8 mouse cellular contexts compared by ENCODE assay signal in the genomic region with DNA sequence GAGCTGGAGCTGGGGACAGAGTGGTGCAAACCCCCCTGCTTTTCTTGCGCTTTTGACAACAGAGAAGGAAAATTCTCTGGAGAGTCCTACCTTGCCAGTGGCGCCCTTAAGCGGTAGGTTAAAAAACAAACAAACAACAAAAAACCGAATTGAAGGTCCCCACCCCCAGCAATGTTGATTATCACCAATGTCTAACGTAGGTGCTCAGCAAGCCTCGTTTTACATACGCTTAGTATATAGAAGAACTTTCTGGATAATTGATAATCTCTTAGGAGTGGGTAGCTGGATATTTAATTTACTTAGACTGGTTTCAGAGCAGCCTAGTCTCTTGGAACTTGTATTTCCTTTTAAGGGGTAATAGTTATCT. TPM values are rescaled to one million over a fixed set of nuclear protein-coding genes. Genes with fewer than 3 reads are reported as not detected.
A peak's percentile ranks its signal among the peaks of the same experiment; 100 is the strongest.
DNase-seq lines count a peak whose midpoint lies in the region; ATAC-seq and TF ChIP-seq lines count a peak whose summit lies in the region.

No protein-coding gene starts in this region.

- dilution Hi-C loops in CH12.LX (cut with MboI; ENCODE audit: extremely low pct_ligation_motif_present, extremely low pct_unique_long_range_greater_than_20kb, low sequenced_read_pairs), result no loop called here

- WGBS in heart, adult 2 months, result 2% methylated on average over 7 of the region's 7 CpGs
- WGBS in forebrain, embryonic 13.5 days, result 2% methylated on average over 7 of the region's 7 CpGs
- under 1% methylated on average over 7 of the region's 7 CpGs for WGBS in liver, embryonic 16.5 days (ENCODE audit: insufficient replicate concordance)

- TF ChIP-seq RAD21 in CH12.LX (IDR thresholded peaks at IDR 0.05; ENCODE audit: low read depth, low read length), result no peak

- TF ChIP-seq POLR2A in heart, adult 2 months (IDR thresholded peaks at IDR 0.05; ENCODE audit: insufficient read depth, low read depth, low read length), result no peak
- no peak for TF ChIP-seq POLR2A in CH12.LX (IDR thresholded peaks at IDR 0.05; ENCODE audit: low read depth, low read length)

- no peaks in the 10 kb centered on the region; the same call in 1 of the 2 replicates for H3K4me1 ChIP-seq in heart, adult 2 months (ENCODE audit: control insufficient read depth, insufficient read depth, low read length)
- peaks cover 11 to 16% of the 10 kb centered on the region in 2 experiments for H3K4me1 ChIP-seq in CH12.LX (ENCODE audit: control insufficient read depth in 1 of 2, insufficient read depth in 2 of 2)
- H3K4me1 ChIP-seq in forebrain, embryonic 13.5 days, result peaks cover 10% of the 10 kb centered on the region
- no peaks in the 10 kb centered on the region; the same call in 1 of the 2 replicates for H3K4me1 ChIP-seq in liver, embryonic 16.5 days (ENCODE audit: control insufficient read depth, low read depth, low read length)

- no peaks in the 10 kb centered on the region for H3K79me2 ChIP-seq in heart, adult 2 months (replicated peaks; ENCODE audit: control insufficient read depth, insufficient read depth, low read length)
- peaks cover 32% of the 10 kb centered on the region for H3K79me2 ChIP-seq in CH12.LX (replicated peaks; ENCODE audit: control insufficient read depth, extremely low read depth, insufficient read depth, poor library complexity, severe bottlenecking)

- peak overlapping the region; percentile 81 for H3K9ac ChIP-seq in heart, adult 2 months (ENCODE audit: low read depth, low read length)
- peak overlapping the region; percentile 77 for H3K9ac ChIP-seq in CH12.LX (ENCODE audit: insufficient read depth, low read depth)
- peak overlapping the region; percentile 92 for H3K9ac ChIP-seq in forebrain, embryonic 13.5 days
- H3K9ac ChIP-seq in liver, embryonic 16.5 days (ENCODE audit: low read depth, low read length), result peak overlapping the region; percentile 96

- TF ChIP-seq EP300 in heart, adult 2 months (IDR thresholded peaks at IDR 0.05; ENCODE audit: insufficient read depth, low read depth, low read length), result no peak
- no peak for TF ChIP-seq EP300 in CH12.LX (IDR thresholded peaks at IDR 0.05; ENCODE audit: low read length)

- peak overlapping the region; percentile 89 for H3K4me3 ChIP-seq in heart, adult 2 months
- peak overlapping the region; percentile 82 to 89 (median 88) for H3K4me3 ChIP-seq in CH12.LX (replicated peaks in 1 of 3; ENCODE audit: low read depth in 2 of 3, low read length in 2 of 3, poor library complexity in 1 of 3)
- H3K4me3 ChIP-seq in forebrain, embryonic 13.5 days, result peak overlapping the region; percentile 92
- peak overlapping the region; percentile 91 for H3K4me3 ChIP-seq in liver, embryonic 16.5 days (ENCODE audit: low read depth, low read length)

- H3K9me3 ChIP-seq in CH12.LX (replicated peaks; ENCODE audit: low read length), result peaks cover 1% of the 10 kb centered on the region
- no peaks in the 10 kb centered on the region for H3K9me3 ChIP-seq in forebrain, embryonic 13.5 days (replicated peaks)
- no peaks in the 10 kb centered on the region for H3K9me3 ChIP-seq in liver, embryonic 16.5 days (replicated peaks; ENCODE audit: control insufficient read depth, low read length)

- H3K27ac ChIP-seq in heart, adult 2 months, result no peak overlapping the region; the same call in 1 of the 2 replicates
- peak overlapping the region; percentile 66 for H3K27ac ChIP-seq in CH12.LX (ENCODE audit: insufficient read depth, low read depth)
- peak overlapping the region; percentile 94; the same call in 1 of the 2 replicates for H3K27ac ChIP-seq in forebrain, embryonic 13.5 days
- H3K27ac ChIP-seq in liver, embryonic 16.5 days (ENCODE audit: low read length), result peak overlapping the region; percentile 82

- TF ChIP-seq CTCF in heart, adult 2 months (IDR thresholded peaks at IDR 0.05), result no peak
- no peak for TF ChIP-seq CTCF in CH12.LX (conservative IDR thresholded peaks at IDR 0.05 in 1 of 2, IDR thresholded peaks at IDR 0.05 in 1 of 2; ENCODE audit: low read depth in 2 of 2, low read length in 2 of 2)

- 0 out of 2 replicates have a peak, but pooled peaks cover 1% of the 10 kb centered on the region for H3K27me3 ChIP-seq in heart, adult 2 months (ENCODE audit: control insufficient read depth, insufficient read depth, low read length)
- H3K27me3 ChIP-seq in CH12.LX (replicated peaks), result no peaks in the 10 kb centered on the region
- no peaks in the 10 kb centered on the region for H3K27me3 ChIP-seq in forebrain, embryonic 13.5 days
- H3K27me3 ChIP-seq in liver, embryonic 16.5 days (ENCODE audit: control insufficient read depth, insufficient read depth, low read depth, low read length), result no peaks in the 10 kb centered on the region

- no peak for DNase-seq in heart, adult 2 months
- DNase-seq in heart, postnatal 10 days, result no peak
- no peak for DNase-seq in CH12.LX (ENCODE audit: extremely low read depth)
- no peak for DNase-seq in right cerebral cortex, adult 2 months (ENCODE audit: low spot score in 2 of 2)
- no peak for DNase-seq in kidney, postnatal 4 days

- H3K4me2 ChIP-seq in CH12.LX (ENCODE audit: insufficient read depth, low read depth, poor library complexity, severe bottlenecking), result peak overlapping the region; percentile 51; the same call in 1 of the 2 replicates
- peak overlapping the region; percentile 62 for H3K4me2 ChIP-seq in forebrain, embryonic 13.5 days
- peak overlapping the region; percentile 65 for H3K4me2 ChIP-seq in liver, embryonic 16.5 days (ENCODE audit: low read depth, low read length)

- in situ Hi-C loops in CH12.LX (cut with MboI; ENCODE audit: low pct_ligation_motif_present, low pct_unique_long_range_greater_than_20kb, low sequenced_read_pairs), result no loop called here

- no peak for ATAC-seq in forebrain, embryonic 13.5 days
- 0 out of 2 replicates have a peak, but pooled peaks have one; percentile 3 for ATAC-seq in liver, embryonic 16.5 days (ENCODE audit: low read depth)
- no peak for ATAC-seq in frontal cortex, adult (ENCODE audit: low TSS enrichment)

- H3K36me3 ChIP-seq in heart, adult 2 months (ENCODE audit: control insufficient read depth, insufficient read depth, low read length), result no peaks in the 10 kb centered on the region
- H3K36me3 ChIP-seq in CH12.LX (replicated peaks in 1 of 2; ENCODE audit: control insufficient read depth in 1 of 2, insufficient read depth in 1 of 2, low read length in 1 of 2), result peaks cover 7 to 25% of the 10 kb centered on the region in 2 experiments
- H3K36me3 ChIP-seq in forebrain, embryonic 13.5 days (ENCODE audit: poor library complexity, severe bottlenecking), result peaks cover 8% of the 10 kb centered on the region
- H3K36me3 ChIP-seq in liver, embryonic 16.5 days (ENCODE audit: control insufficient read depth, insufficient read depth), result peaks cover 13% of the 10 kb centered on the region

- intact Hi-C loops in heart, adult 2 months (cut with DNase I), result loop anchor here (5.0 kb wide), 2 partner anchors 400 to 785 kb away; a partner anchor contains a TSS
- intact Hi-C loops in heart, postnatal 10 days (cut with DNase I), result no loop called here

TF ChIP-seq in CH12.LX, 34 proteins besides CTCF, POLR2A, EP300 and RAD21:
- no peak for TF ChIP-seq IRF4 (IDR thresholded peaks at IDR 0.05; ENCODE audit: low read depth, low read length)

RNA-seq across cellular contexts. Expression of a gene that starts 0.7 kb away (rescaled TPM):
- total RNA-seq in heart, adult 2 months (2021), result under 1 TPM; 0.45 to 0.65 TPM
- 0.35 and 0.56 TPM in 2 replicates for polyA plus RNA-seq in heart, adult 2 months (2012; rRNA removed)
- 1 to 10 TPM; 5.1 to 6.5 TPM for total RNA-seq in heart, postnatal 10 days (2021)
- total RNA-seq in CH12.LX (2012; rRNA removed) (39.3 and 42.6 TPM in 2 replicates), CH12.LX (2014; rRNA removed) (74.8 and 77.6 TPM in 2 replicates)
- 41.9 and 43.4 TPM in 2 replicates for polyA plus RNA-seq in CH12.LX (2012; ENCODE audit: insufficient read length, low read depth)
- polyA plus RNA-seq in forebrain, embryonic 13.5 days (2015; fragmentation: Nextera tagmentation; extraction: Ambion mirVana), result 34.1 and 35.5 TPM in 2 replicates
- 16.4 and 16.5 TPM in 2 replicates for polyA plus RNA-seq in liver, embryonic 16.5 days (2015; fragmentation: Nextera tagmentation; extraction: Ambion mirVana)

Comparison
In these comparisons a context has a peak if more than half of its experiments do, and no peak if none do; other contexts are left out.
1. RNA of a gene that starts 0.7 kb away (polyA plus RNA-seq): 41.9 to 43.4 TPM in CH12.LX, 34.1 to 35.5 TPM in forebrain, embryonic 13.5 days and 16.4 to 16.5 TPM in liver, embryonic 16.5 days; 0.35 to 0.56 TPM in heart, adult 2 months; every median in the first group is over 10 times any median in the second.
2. Peak in every context shown above with its lines, with median percentiles within 50 percentile points of each other: H3K4me3 ChIP-seq, H3K9ac ChIP-seq and H3K4me2 ChIP-seq.